Mouse (Mus musculus): ENCODE measurements around the gene Naa20.

DNA sequence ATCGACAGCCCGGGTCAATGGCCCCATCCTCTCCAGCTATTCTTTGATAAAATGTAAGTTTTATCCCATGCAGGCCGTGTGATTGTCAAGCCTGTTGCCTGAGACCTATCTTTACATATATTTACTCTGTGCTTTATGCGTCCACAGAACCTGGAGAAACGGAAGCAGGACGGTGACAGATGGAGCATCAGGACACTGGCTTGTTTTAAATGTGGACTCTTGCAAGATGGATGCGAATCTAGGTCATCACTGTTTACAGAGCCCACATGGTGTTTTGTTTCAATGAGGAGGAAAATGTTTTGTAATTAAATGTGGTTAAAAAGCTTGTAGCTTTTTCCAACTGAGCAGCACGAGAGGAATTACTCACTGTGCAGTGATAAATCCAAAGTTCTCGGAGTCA is 3.8 kb upstream of the Naa20 start:
- TF ChIP-seq POLR2A (IDR thresholded peaks at IDR 0.05; ENCODE audit: low read depth, low read length) (no peak), CTCF (conservative IDR thresholded peaks at IDR 0.05; ENCODE audit: insufficient read depth, insufficient read length, low read depth, low read length) (no peak)

Measured in kidney, adult 2 months (tissue).